Mouse (Mus musculus) small intestine, adult 2 months (tissue): Measurements from ENCODE around the gene Ccdc88c. TPM values are rescaled to one million over a fixed set of nuclear protein-coding genes. Genes with fewer than 3 reads are reported as not detected.

Experiments used
- H3K27ac ChIP-seq: fragments of 200-500 bp; 2 replicates; pipeline ENCODE4 v1.5.1; 2012; ENCODE audit warnings: low read depth, low read length, control low read depth, inconsistent platforms; ENCODE audit not compliant: insufficient read depth
- H3K27me3 ChIP-seq: fragments of 200-500 bp; 2 replicates; pipeline ENCODE4 v1.6.1; 2012; ENCODE audit warnings: mild to moderate bottlenecking, moderate library complexity, low read length, inconsistent platforms; ENCODE audit not compliant: control insufficient read depth, insufficient read depth
- H3K36me3 ChIP-seq: fragments of 200-500 bp; 2 replicates; pipeline ENCODE4 v1.6.1; 2012; ENCODE audit warnings: mild to moderate bottlenecking, low read length, control low read depth, inconsistent platforms; ENCODE audit not compliant: control insufficient read depth, insufficient read depth
- H3K4me1 ChIP-seq: fragments of 200-500 bp; 2 replicates; pipeline ENCODE4 v1.6.1; 2012; ENCODE audit warnings: low read length, inconsistent platforms, mixed read lengths; ENCODE audit not compliant: control insufficient read depth, insufficient read depth, insufficient read length
- H3K4me3 ChIP-seq: fragments of 200-500 bp; 2 replicates; pipeline ENCODE4 v1.5.1; 2012; ENCODE audit warnings: low read depth, mild to moderate bottlenecking, control low read depth, inconsistent platforms, low read length, moderate library complexity
- CTCF ChIP-seq: fragments of 200-500 bp; IDR thresholded peaks from 2 replicates; pipeline ENCODE4 v1.5.1; 2012; ENCODE audit warnings: low read depth, mild to moderate bottlenecking, control low read depth, inconsistent platforms, low read length, moderate library complexity, mixed read lengths; ENCODE audit not compliant: insufficient replicate concordance, insufficient read length; ENCODE audit errors: extremely low read depth
- POLR2A ChIP-seq: fragments of 200-500 bp; IDR thresholded peaks from 2 replicates; pipeline ENCODE4 v1.6.1; 2012; ENCODE audit warnings: low read depth, mild to moderate bottlenecking, control low read depth, inconsistent platforms, low read length, moderate library complexity
- WGBS: fragments of 180-500 bp; shearing (Covaris S2); methylation state at CpG from one replicate; pipeline ENCODE4 v1.1.7; 2018; 5-methylcytosine and 5-hydroxymethylcytosine counted together
- polyA plus RNA-seq: library from polyadenylated mRNA; depleted of rRNA; stranded (reverse); fragments of >200 nt; gene quantifications from 2 replicates; pipeline ENCODE4 v1.2.3, GENCODE M21; 2012

Gene Ccdc88c
- polyA plus RNA-seq, 1 experiment = 11.7 TPM

DNA sequence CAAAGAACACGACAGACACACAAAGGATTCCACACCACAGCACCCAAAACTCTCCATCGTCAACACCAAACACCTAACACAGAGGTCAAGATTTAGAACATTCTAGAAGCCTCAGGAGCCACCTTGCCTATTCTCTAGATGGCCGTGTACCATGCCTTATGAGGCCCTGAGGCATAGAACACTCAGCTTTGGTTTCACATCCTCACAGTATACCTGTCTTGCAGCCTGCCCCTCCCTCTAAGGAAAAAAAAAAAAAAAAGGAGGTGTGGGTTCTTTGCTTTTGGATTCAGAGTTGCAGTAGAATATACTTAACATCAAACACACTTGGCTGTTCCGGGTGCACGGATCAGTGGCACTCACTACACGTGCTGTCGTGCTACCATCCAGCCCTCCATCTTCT is 17.8 kb downstream of the Ccdc88c start:
- WGBS = 31% methylated on average over 7 of the region's 7 CpGs
- H3K27ac ChIP-seq = peak overlapping the region; percentile 98

DNA sequence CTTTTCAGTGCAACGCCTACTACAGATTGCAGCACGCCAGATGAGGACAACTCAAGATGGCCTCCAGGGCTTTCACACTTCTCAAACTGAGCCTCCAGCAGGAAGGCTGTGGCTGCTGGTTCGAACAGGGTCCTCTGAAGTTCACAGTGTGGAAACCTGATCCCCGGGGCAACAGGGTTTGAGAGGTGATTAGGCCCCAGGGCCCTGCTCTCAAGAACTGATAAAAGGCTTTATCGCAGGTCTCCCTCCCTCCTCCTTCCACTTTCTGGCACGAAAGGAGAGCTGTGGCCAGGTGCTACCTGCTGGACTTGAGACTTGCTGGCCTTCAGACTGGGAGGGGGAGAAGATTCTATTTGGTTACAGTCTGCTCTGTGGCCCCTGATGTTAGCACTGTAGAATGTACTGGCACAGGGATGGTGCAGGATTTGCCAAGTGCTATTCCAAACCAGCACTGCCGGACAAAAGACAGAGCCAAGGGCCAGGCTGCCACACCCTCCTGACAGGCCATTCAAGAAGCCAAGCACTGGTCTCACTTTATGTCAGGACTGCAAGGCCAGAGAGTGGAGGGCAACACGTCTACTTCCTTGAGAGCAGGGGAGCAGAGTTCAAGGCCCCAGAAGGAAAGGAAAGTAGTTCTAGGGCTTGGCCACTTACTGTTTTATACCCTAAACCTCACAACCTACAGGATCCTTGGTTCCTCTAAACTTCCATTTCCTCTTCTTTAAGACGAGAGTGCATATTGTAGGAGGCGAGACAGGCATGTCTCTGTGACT is 18.5 kb downstream of the Ccdc88c start:
- Histone ChIP-seq H3K4me3 (no peak overlapping the region), H3K27ac (peak overlapping the region; percentile 98), H3K27me3 (no peaks in the 10 kb centered on the region), H3K36me3 (no peaks in the 10 kb centered on the region), H3K4me1 (peaks cover 71% of the 10 kb centered on the region)
- 22% methylated on average over 10 of the region's 10 CpGs for WGBS
- TF ChIP-seq POLR2A (peak; percentile 27; the same call in 1 of the 2 replicates), CTCF (no peak)

More for the DNA sequence above, 17.8 kb downstream of the Ccdc88c start:
- H3K4me1 ChIP-seq = peaks cover 69% of the 10 kb centered on the region
- TF ChIP-seq POLR2A = no peak
- TF ChIP-seq CTCF = no peak
- H3K4me3 ChIP-seq = no peak overlapping the region
- H3K36me3 ChIP-seq = no peaks in the 10 kb centered on the region
- no peaks in the 10 kb centered on the region for H3K27me3 ChIP-seq

GRCm38 (mm10) chr12:101009225-101009624 is 19.6 kb downstream of the Ccdc88c start:
- Histone ChIP-seq H3K4me1 (peaks cover 60% of the 10 kb centered on the region), H3K36me3 (no peaks in the 10 kb centered on the region), H3K27ac (peak overlapping the region; percentile 98; the same call in 1 of the 2 replicates), H3K27me3 (no peaks in the 10 kb centered on the region), H3K4me3 (no peak overlapping the region)
- 30% methylated on average over 4 of the region's 4 CpGs for WGBS
- no peak for TF ChIP-seq CTCF
- no peak for TF ChIP-seq POLR2A

GRCm38 (mm10) chr12:101008648-101009047 is 20.2 kb downstream of the Ccdc88c start:
- Histone ChIP-seq H3K36me3 (no peaks in the 10 kb centered on the region), H3K27ac (peak overlapping the region; percentile 66), H3K4me1 (peaks cover 55% of the 10 kb centered on the region), H3K27me3 (no peaks in the 10 kb centered on the region), H3K4me3 (no peak overlapping the region)
- TF ChIP-seq POLR2A = no peak
- no peak for TF ChIP-seq CTCF
- 58% methylated on average over 4 of the region's 4 CpGs for WGBS

- Histone ChIP-seq H3K27ac (peak overlapping the region; percentile 66), H3K27me3 (no peaks in the 10 kb centered on the region), H3K36me3 (no peaks in the 10 kb centered on the region), H3K4me1 (peaks cover 55% of the 10 kb centered on the region), H3K4me3 (no peak overlapping the region)
- 53% methylated on average over 10 of the region's 10 CpGs for WGBS
- TF ChIP-seq POLR2A = no peak
- TF ChIP-seq CTCF = no peak
These were observed 20.8 kb downstream of the Ccdc88c start for GRCm38 (mm10) chr12:101007968-101008481.

DNA sequence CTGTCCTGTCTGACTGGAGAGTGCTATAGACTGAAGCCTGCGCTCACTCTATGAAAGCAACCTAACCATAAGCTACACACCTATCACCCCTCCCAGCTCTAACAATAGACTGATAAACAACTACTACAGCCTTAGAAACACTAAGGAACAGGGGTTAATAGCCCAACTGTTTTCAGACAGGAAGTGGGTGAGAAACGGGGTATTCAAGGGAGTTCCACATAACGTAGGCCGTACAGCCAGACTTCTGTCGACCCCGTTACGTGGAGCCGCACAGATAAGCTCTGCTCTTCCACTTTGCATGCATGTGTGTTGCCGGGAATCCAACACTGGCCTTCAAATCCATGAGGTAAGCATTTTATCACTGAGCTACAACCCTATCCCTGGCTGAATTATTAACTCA is 21.4 kb downstream of the Ccdc88c start:
- 64% methylated on average over 9 of the region's 9 CpGs for WGBS
- Histone ChIP-seq H3K4me1 (peaks cover 55% of the 10 kb centered on the region), H3K4me3 (no peak overlapping the region)

GRCm38 (mm10) chr12:101005665-101006420 is 23.0 kb downstream of the Ccdc88c start:
- no peaks in the 10 kb centered on the region for H3K36me3 ChIP-seq
- H3K4me3 ChIP-seq = no peak overlapping the region
- no peaks in the 10 kb centered on the region for H3K27me3 ChIP-seq
- peaks cover 51% of the 10 kb centered on the region for H3K4me1 ChIP-seq
- no peak for TF ChIP-seq POLR2A
- no peak for TF ChIP-seq CTCF
- peak overlapping the region; percentile 23; the same call in 1 of the 2 replicates for H3K27ac ChIP-seq
- 85% methylated on average over 12 of the region's 12 CpGs for WGBS

More for the DNA sequence above, 21.4 kb downstream of the Ccdc88c start:
- TF ChIP-seq CTCF (no peak), POLR2A (no peak)
- H3K27ac ChIP-seq = peak overlapping the region; percentile 66
- H3K27me3 ChIP-seq = no peaks in the 10 kb centered on the region
- H3K36me3 ChIP-seq = no peaks in the 10 kb centered on the region
